In genomic region chr1:55236487-55236886, GRCm38 (mm10) we compare ENCODE assay signal across 8 mouse cellular contexts. TPM values are rescaled to one million over a fixed set of nuclear protein-coding genes. Genes with fewer than 3 reads are reported as not detected.
DNase-seq lines count a peak whose midpoint lies in the region; ATAC-seq and TF ChIP-seq lines count a peak whose summit lies in the region.

No protein-coding gene starts in this region.

- no peaks in the 10 kb centered on the region for H3K9me3 ChIP-seq in liver, embryonic 11.5 days (ENCODE audit: control insufficient read depth, low read length)
- H3K9me3 ChIP-seq in limb, embryonic 10.5 days (replicated peaks) = no peaks in the 10 kb centered on the region
- no peaks in the 10 kb centered on the region for H3K9me3 ChIP-seq in neural tube, embryonic 13.5 days

- DNase-seq in liver, embryonic 11.5 days (ENCODE audit: low spot score) = no peak
- DNase-seq in liver = no peak
- no peak for DNase-seq in limb, embryonic 10.5 days (ENCODE audit: low spot score)
- DNase-seq in right cerebral cortex, postnatal 10 days (ENCODE audit: low spot score in 2 of 2) = no peak
- no peak for DNase-seq in adrenal gland, adult (ENCODE audit: inconsistent age in 2 of 2, low spot score in 1 of 2)

- H3K4me3 ChIP-seq in liver, embryonic 11.5 days (ENCODE audit: low read depth, low read length) = peak overlapping the region; percentile 93
- H3K4me3 ChIP-seq in embryonic fibroblast, embryonic 13.5 days (ENCODE audit: insufficient read depth, low read length) = peak overlapping the region; percentile 49
- peak overlapping the region; percentile 90 for H3K4me3 ChIP-seq in limb, embryonic 10.5 days
- peak overlapping the region; percentile 89 for H3K4me3 ChIP-seq in neural tube, embryonic 13.5 days

- TF ChIP-seq CTCF in embryonic fibroblast, embryonic 13.5 days (IDR thresholded peaks at IDR 0.05; ENCODE audit: borderline replicate concordance, insufficient read depth, low read length) = no peak

- ATAC-seq in liver, embryonic 11.5 days (replicated peaks; ENCODE audit: low FRiP score) = no peak
- ATAC-seq in neural tube, embryonic 13.5 days (ENCODE audit: low read depth) = no peak
- ATAC-seq in frontal cortex, adult (ENCODE audit: low TSS enrichment) = no peak

- no peaks in the 10 kb centered on the region for H3K27me3 ChIP-seq in liver, embryonic 11.5 days (replicated peaks; ENCODE audit: control insufficient read depth, insufficient read depth, low read length)
- H3K27me3 ChIP-seq in limb, embryonic 10.5 days (ENCODE audit: low read depth, poor library complexity, severe bottlenecking) = no peaks in the 10 kb centered on the region
- no peaks in the 10 kb centered on the region for H3K27me3 ChIP-seq in neural tube, embryonic 13.5 days

- no peak for TF ChIP-seq POLR2A in embryonic fibroblast, embryonic 13.5 days (IDR thresholded peaks at IDR 0.05; ENCODE audit: low read depth, low read length)

- no peaks in the 10 kb centered on the region; the same call in 1 of the 2 replicates for H3K36me3 ChIP-seq in liver, embryonic 11.5 days (ENCODE audit: control insufficient read depth, insufficient read depth, low read length)
- H3K36me3 ChIP-seq in limb, embryonic 10.5 days = 0 out of 2 replicates have a peak, but pooled peaks cover 5% of the 10 kb centered on the region
- H3K36me3 ChIP-seq in neural tube, embryonic 13.5 days = no peaks in the 10 kb centered on the region

- 31% methylated on average over 5 of the region's 5 CpGs for WGBS in liver, embryonic 11.5 days
- WGBS in limb, embryonic 10.5 days = 45% methylated on average over 5 of the region's 5 CpGs
- WGBS in neural tube, embryonic 13.5 days = 45% methylated on average over 5 of the region's 5 CpGs

- H3K27ac ChIP-seq in liver, embryonic 11.5 days (ENCODE audit: low read depth, low read length) = peak overlapping the region; percentile 21; the same call in 1 of the 2 replicates
- peak overlapping the region; percentile 58; the same call in 1 of the 2 replicates for H3K27ac ChIP-seq in embryonic fibroblast, embryonic 13.5 days (ENCODE audit: insufficient read depth, low read length)
- H3K27ac ChIP-seq in limb, embryonic 10.5 days = peak overlapping the region; percentile 83
- no peak overlapping the region for H3K27ac ChIP-seq in neural tube, embryonic 13.5 days (replicated peaks)

- H3K4me1 ChIP-seq in liver, embryonic 11.5 days (replicated peaks; ENCODE audit: control insufficient read depth, insufficient read depth, low read length) = peaks cover 8% of the 10 kb centered on the region
- H3K4me1 ChIP-seq in embryonic fibroblast, embryonic 13.5 days (ENCODE audit: control insufficient read depth, insufficient read depth, low read length) = peaks cover 4% of the 10 kb centered on the region; the same call in 1 of the 2 replicates
- H3K4me1 ChIP-seq in limb, embryonic 10.5 days = peaks cover 36% of the 10 kb centered on the region
- H3K4me1 ChIP-seq in neural tube, embryonic 13.5 days (replicated peaks) = peaks cover 39% of the 10 kb centered on the region

- peak overlapping the region; percentile 98 for H3K4me2 ChIP-seq in liver, embryonic 11.5 days
- H3K4me2 ChIP-seq in neural tube, embryonic 13.5 days = peak overlapping the region; percentile 97

- peak overlapping the region; percentile 84 for H3K9ac ChIP-seq in liver, embryonic 11.5 days (ENCODE audit: low read depth, low read length)
- 0 out of 2 replicates have a peak overlapping the region, but pooled peaks have one; percentile 26 for H3K9ac ChIP-seq in neural tube, embryonic 13.5 days

RNA-seq across cellular contexts. Expression of gene Mars2, which starts 0.5 kb away (rescaled TPM):
- 5.6 and 5.8 TPM in 2 replicates for polyA plus RNA-seq in liver, embryonic 11.5 days (2014; fragmentation: Nextera tagmentation; extraction: Ambion mirVana)
- 3.4 and 3.5 TPM in 2 replicates for polyA plus RNA-seq in embryonic fibroblast, embryonic 13.5 days (2011; ENCODE audit: insufficient read length, low read depth, missing spikeins)
- polyA plus RNA-seq in limb, embryonic 10.5 days (2016; fragmentation: Nextera tagmentation; extraction: Ambion mirVana) = 2.5 and 2.8 TPM in 2 replicates
- polyA plus RNA-seq in neural tube, embryonic 13.5 days (2015; fragmentation: Nextera tagmentation; extraction: Ambion mirVana) = 2.4 and 2.6 TPM in 2 replicates

RNA-seq across cellular contexts. Expression of gene Rftn2, which starts 9.9 kb away (rescaled TPM):
- 2.3 and 2.8 TPM in 2 replicates for polyA plus RNA-seq in liver, embryonic 11.5 days (2014; fragmentation: Nextera tagmentation; extraction: Ambion mirVana)
- polyA plus RNA-seq in embryonic fibroblast, embryonic 13.5 days (2011; ENCODE audit: insufficient read length, low read depth, missing spikeins) = 10.4 and 14.3 TPM in 2 replicates
- polyA plus RNA-seq in limb, embryonic 10.5 days (2016; fragmentation: Nextera tagmentation; extraction: Ambion mirVana) = 13.4 and 25.4 TPM in 2 replicates
- 9.4 and 12.7 TPM in 2 replicates for polyA plus RNA-seq in neural tube, embryonic 13.5 days (2015; fragmentation: Nextera tagmentation; extraction: Ambion mirVana)
